Mouse (Mus musculus) embryonic stem cell, embryonic (primary cell): ENCODE measurements at regions not wholly inside any gene's neighbourhood (a gene's known extent, or its start where the extent isn't known, plus 50 kb on each side); places are given as distances from the start of the nearest gene placed in this dataset.

Experiments
- CTCF ChIA-PET, 4 experiments: fragments of 300-600 bp in 2 of 4; fragments of 350-600 bp in 2 of 4; sonication (Branson Sonifier 250); formaldehyde crosslinking; loops; one replicate each; lab custom pipeline; 2022; ENCODE audit warnings: inconsistent platforms in 2 of 4; lab: Charles Lee
- POLR2A ChIA-PET, 4 experiments: fragments of 300-600 bp in 2 of 4; fragments of 350-600 bp in 2 of 4; sonication (Branson Sonifier 250); formaldehyde crosslinking; loops; one replicate each; lab custom pipeline; 2022; ENCODE audit warnings: antibody characterized with exemption in 4 of 4, inconsistent platforms in 1 of 4; lab: Charles Lee

GRCm38 (mm10) chrX:169554359-169554758, 130.6 kb upstream of the Mid1 start:
- CTCF ChIA-PET = no interaction called here

DNA sequence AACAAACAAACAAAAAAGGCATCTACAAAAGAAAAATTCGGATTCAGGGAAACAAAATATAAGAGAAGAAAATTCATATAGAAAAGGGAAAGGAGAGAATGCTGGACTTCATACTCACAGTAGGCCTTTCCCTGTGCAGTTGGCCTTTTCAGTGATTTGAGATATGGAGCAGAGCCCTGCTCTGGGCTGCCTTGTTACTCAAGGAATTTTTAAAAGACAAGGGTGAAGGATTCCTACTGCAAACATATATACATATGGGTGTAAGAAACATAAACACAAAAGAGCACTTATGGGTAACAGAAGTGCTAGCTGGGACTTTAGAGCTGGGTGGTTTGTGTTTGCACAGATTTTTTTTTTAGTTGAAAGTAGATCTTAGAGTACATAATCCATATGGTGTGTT, 132.1 kb upstream of the Mid1 start:
- ChIA-PET CTCF (no interaction called here), POLR2A (no interaction called here)

More at GRCm38 (mm10) chrX:169554359-169554758, 130.6 kb upstream of the Mid1 start:
- POLR2A ChIA-PET = no interaction called here

GRCm38 (mm10) chrX:169544037-169544436, 141.0 kb upstream of the Mid1 start:
- ChIA-PET POLR2A (no interaction called here), CTCF (no interaction called here)

DNA sequence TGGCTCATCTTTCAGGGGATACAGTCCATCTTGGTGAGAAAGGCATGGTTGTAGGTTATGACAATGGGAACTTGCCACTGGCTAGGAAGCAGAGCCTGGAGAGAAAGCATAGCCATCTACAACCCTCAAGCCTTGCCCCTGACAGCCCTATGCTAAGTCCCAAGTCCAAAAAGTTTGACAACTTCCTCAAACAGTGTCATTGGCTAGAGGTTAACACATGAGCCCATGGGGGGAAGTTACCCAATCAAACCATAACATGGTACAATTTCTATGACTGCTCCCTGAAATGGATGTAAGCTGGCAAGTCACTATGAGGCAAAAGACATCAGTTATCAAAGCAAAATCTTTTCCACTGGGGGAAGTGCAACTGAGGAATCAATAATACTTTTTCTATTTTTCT, 176.8 kb upstream of the Mid1 start:
- ChIA-PET CTCF (no interaction called here), POLR2A (no interaction called here)

GRCm38 (mm10) chrX:169493577-169493976, 173.4 kb upstream of the Hccs start:
- POLR2A ChIA-PET = no interaction called here
- CTCF ChIA-PET = no interaction called here

- POLR2A ChIA-PET = no interaction called here
- CTCF ChIA-PET = no interaction called here
Observed at GRCm38 (mm10) chrX:169473518-169473917, 153.3 kb upstream of the Hccs start.

- CTCF ChIA-PET = interaction anchor here in 1 of 4 experiments (0.7 kb wide), 1 partner anchor 1090 kb away, joined by 6 read pairs; no protein-coding TSS in a partner anchor
Observed at GRCm38 (mm10) chrX:169470715-169471114, 150.5 kb upstream of the Hccs start.

DNA sequence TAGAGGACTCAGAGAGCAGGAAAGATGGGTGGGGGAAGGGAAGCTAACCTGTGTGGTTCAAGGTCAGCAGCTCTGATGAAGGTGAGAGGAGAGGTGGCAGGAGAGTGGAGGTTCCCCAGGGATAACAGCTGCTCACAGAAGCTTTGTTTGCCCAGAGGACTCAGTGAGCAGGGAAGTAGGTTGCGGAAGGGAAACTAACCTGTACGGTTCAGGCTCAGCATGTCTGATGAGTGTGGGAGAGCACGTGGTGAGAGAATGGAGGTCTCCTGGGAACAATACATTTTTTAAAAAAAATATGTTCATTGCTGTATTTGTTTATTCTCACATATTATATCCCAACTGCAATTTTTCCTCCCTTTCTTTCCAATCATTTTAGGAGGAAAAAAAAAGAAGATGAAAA, 130.0 kb upstream of the Hccs start:
- ChIA-PET POLR2A (no interaction called here), CTCF (no interaction called here)

More at GRCm38 (mm10) chrX:169470715-169471114, 150.5 kb upstream of the Hccs start:
- POLR2A ChIA-PET = interaction anchor here in 1 of 4 experiments (1.2 kb wide), 1 partner anchor 12 kb away, joined by 3 read pairs; no protein-coding TSS in a partner anchor

DNA sequence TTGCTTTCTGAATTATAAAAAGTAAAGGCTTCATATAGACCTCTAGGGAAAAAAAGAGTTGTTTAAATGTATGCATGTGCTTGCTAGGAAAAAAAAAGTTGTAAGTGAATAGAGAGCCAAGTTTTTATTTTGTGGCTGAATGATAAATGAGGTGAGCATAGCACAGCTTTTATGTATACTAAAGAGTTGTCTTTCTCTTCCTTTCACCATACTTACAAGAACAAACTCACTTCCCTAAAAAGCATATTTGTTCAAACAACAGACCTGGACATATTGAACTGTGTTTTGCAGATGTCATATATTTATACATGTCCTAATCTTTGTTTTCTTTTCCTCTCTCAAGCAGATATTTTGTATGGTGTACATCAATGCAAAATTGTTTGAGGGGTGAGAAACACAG, 119.4 kb upstream of the Hccs start:
- ChIA-PET CTCF (interaction anchor here in 1 of 4 experiments (0.6 kb wide), 1 partner anchor 556 kb away, joined by 7 read pairs; no protein-coding TSS in a partner anchor), POLR2A (no interaction called here)

- ChIA-PET CTCF (interaction anchor here in 2 of 4 experiments (0.6 kb wide), 2 partner anchors 209 to 322 kb away, joined by 3 read pairs; no protein-coding TSS in a partner anchor), POLR2A (no interaction called here)
Observed at GRCm38 (mm10) chrX:169438626-169439025, 118.5 kb upstream of the Hccs start.

DNA sequence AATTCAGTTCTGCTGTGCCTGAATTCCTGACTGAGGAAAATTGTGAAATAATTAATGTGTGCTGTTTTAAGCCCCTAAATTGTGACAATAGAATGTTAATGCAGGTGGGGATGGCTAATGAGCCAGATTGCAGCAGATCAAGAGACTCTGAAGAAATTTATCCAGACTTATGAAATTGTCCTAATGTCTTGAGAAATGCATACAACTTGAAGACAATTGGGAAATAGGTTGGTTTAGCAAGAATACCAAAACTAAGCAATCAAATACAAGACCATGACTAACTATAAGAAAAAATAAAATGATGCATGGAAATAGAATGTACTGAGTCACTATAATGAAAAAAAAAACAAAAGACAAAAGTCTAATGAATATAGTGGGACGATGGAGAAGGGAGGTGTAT, 113.7 kb upstream of the Hccs start:
- CTCF ChIA-PET = no interaction called here

GRCm38 (mm10) chrX:169396825-169397224, 76.7 kb upstream of the Hccs start:
- ChIA-PET CTCF (no interaction called here), POLR2A (no interaction called here)

More for the DNA sequence above, 113.7 kb upstream of the Hccs start:
- POLR2A ChIA-PET = no interaction called here

DNA sequence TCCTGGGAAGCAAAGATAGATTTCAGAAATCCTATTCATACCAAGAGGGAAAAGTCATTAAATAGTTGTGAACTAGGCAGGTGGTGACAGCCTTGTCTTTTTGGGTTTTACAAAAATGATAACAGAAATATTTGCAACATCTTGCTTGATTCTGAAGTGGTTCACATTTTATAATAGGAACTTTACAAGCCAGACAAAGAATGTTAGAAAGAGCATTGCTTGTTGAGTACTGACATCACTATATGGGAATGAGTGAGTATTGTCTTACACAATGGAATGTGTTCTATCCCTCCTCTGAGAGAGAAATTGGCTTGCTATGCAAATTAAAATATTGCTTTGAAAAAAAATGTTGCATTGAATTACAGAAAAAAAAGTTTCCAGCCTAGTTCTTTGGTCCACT, 66.5 kb upstream of the Hccs start:
- CTCF ChIA-PET = no interaction called here
- POLR2A ChIA-PET = no interaction called here
